Mouse (Mus musculus) kidney, embryonic 14.5 days (tissue): Measurements from ENCODE around the gene Msx3. TPM values are rescaled to one million over a fixed set of nuclear protein-coding genes. Genes with fewer than 3 reads are reported as not detected.
A peak's percentile ranks its signal among the peaks of the same experiment; 100 is the strongest.

Experiments
- ATAC-seq: fragments of 200-750 bp; cut with Nextera tagmentation; 2 replicates; pipeline ENCODE4 v1.8.0; 2017; ENCODE audit warnings: moderate number of reproducible peaks, mild to moderate bottlenecking, moderate TSS enrichment, moderate library complexity; ENCODE audit not compliant: low FRiP score, low TSS enrichment
- H3K27ac ChIP-seq: fragments of 300-500 bp; sonication (generic); 2 replicates; pipeline ENCODE4 v1.5.1; 2014; ENCODE audit warnings: low read depth, mild to moderate bottlenecking, low read length, moderate library complexity, mixed read lengths
- H3K27me3 ChIP-seq: fragments of 300-500 bp; sonication (generic); 2 replicates; pipeline ENCODE4 v1.6.1; 2014; ENCODE audit warnings: mild to moderate bottlenecking, low read length; ENCODE audit not compliant: control insufficient read depth, insufficient read depth
- H3K36me3 ChIP-seq: fragments of 300-500 bp; sonication (generic); 2 replicates; pipeline ENCODE4 v1.6.1; 2014; ENCODE audit warnings: low read length, mixed read lengths; ENCODE audit not compliant: control insufficient read depth, insufficient read depth
- H3K4me1 ChIP-seq: fragments of 300-500 bp; sonication (generic); 2 replicates; pipeline ENCODE4 v1.6.1; 2014; ENCODE audit warnings: low read length, mixed read lengths; ENCODE audit not compliant: control insufficient read depth, insufficient read depth
- H3K4me2 ChIP-seq: fragments of 300-500 bp; sonication (generic); replicated peaks from 2 replicates; pipeline ENCODE4 v1.6.1; 2014; ENCODE audit warnings: low read depth, mild to moderate bottlenecking, low read length
- H3K4me3 ChIP-seq: fragments of 300-500 bp; sonication (generic); 2 replicates; pipeline ENCODE4 v1.5.1; 2014; ENCODE audit warnings: mild to moderate bottlenecking, low read length
- H3K9ac ChIP-seq: fragments of 300-500 bp; sonication (generic); 2 replicates; pipeline ENCODE4 v1.6.1; 2014; ENCODE audit warnings: low read depth, mild to moderate bottlenecking, low read length, moderate library complexity
- H3K9me3 ChIP-seq: fragments of 300-500 bp; sonication (generic); 2 replicates; pipeline ENCODE4 v1.6.1; 2016; ENCODE audit warnings: low read length; ENCODE audit not compliant: control insufficient read depth
- WGBS: fragments of 180-500 bp; shearing (Covaris S2); extraction: QIAGEN DNeasy Blood & Tissue Kit; methylation state at CpG from one replicate; pipeline ENCODE4 v1.1.7; 2014; 5-methylcytosine and 5-hydroxymethylcytosine counted together
- polyA plus RNA-seq: library from polyadenylated mRNA; unstranded; fragments of >200 nt; fragmentation: Nextera tagmentation; extraction: Ambion mirVana; gene quantifications from 2 replicates; pipeline ENCODE4 v1.2.1, GENCODE M21; 2014

Gene Msx3
- not detected in 2 replicates for polyA plus RNA-seq

DNA sequence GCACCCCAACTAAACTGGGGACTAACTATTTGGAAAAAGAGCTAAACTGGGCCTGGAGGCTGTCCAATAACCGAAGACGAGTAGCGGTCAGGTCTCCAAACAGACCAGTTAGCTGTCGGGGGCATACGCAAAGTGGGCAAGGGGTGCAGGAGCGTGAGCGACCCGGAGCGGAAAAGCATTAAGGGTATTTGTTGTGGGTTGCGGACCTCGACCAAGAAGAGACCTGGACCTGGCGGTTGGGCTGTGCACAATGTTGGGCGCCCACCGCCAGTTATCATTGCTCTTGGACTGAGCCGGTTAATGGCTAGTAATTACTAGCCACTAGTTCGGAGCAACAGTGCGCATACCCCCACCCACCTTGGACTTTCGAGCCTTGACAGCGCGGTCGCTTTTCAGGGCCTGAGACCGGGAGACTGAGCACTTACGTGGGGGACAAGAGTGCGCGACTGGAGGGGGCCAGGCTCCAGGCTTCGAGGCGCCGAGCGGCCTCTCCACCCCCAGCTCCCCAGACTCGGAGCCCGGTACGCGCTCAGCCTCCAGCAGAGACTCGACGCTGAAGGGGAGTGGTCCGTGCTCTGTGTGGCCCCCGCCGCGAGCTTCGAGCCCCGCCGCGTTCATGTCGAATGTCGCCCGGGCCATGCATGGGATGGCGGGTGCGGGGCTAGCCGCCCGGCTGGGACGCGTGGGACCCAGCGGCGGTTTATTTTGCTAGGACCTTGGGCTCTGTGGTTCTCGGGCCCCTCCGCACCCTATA, at the start of gene Msx3:
Msx3 (minus strand) TSS at position 729 of the 754 bp plus-strand sequence.
- Histone ChIP-seq H3K27ac (no peak within 1 kb of the TSS), H3K9ac (no peak within 1 kb of the TSS), H3K4me3 (peak within 1 kb of the TSS; percentile 38), H3K36me3 (no peaks in the 10 kb centered on the region), H3K9me3 (no peaks in the 10 kb centered on the region), H3K27me3 (peaks cover 83% of the 10 kb centered on the region), H3K4me2 (peak within 1 kb of the TSS; percentile 56), H3K4me1 (peaks cover 4% of the 10 kb centered on the region; the same call in 1 of the 2 replicates)
- ATAC-seq = peak; percentile 54
- WGBS = under 1% methylated on average over 56 of the region's 56 CpGs

GRCm38 (mm10) chr7:140098466-140098865, 49.6 kb upstream of the Msx3 start:
- WGBS = 90% methylated on average over 1 of the region's 1 CpGs
- Histone ChIP-seq H3K4me1 (peaks cover 7% of the 10 kb centered on the region; the same call in 1 of the 2 replicates), H3K27ac (no peak overlapping the region), H3K9me3 (no peaks in the 10 kb centered on the region), H3K4me2 (no peak overlapping the region), H3K9ac (no peak overlapping the region), H3K36me3 (no peaks in the 10 kb centered on the region; the same call in 1 of the 2 replicates), H3K27me3 (no peaks in the 10 kb centered on the region), H3K4me3 (no peak overlapping the region)
- ATAC-seq = no peak

GRCm38 (mm10) chr7:140096055-140096454, 47.2 kb upstream of the Msx3 start:
- Histone ChIP-seq H3K4me1 (no peaks in the 10 kb centered on the region), H3K27ac (no peak overlapping the region), H3K4me2 (no peak overlapping the region), H3K9ac (no peak overlapping the region), H3K36me3 (no peaks in the 10 kb centered on the region; the same call in 1 of the 2 replicates), H3K4me3 (no peak overlapping the region), H3K27me3 (no peaks in the 10 kb centered on the region), H3K9me3 (no peaks in the 10 kb centered on the region)
- ATAC-seq = no peak

DNA sequence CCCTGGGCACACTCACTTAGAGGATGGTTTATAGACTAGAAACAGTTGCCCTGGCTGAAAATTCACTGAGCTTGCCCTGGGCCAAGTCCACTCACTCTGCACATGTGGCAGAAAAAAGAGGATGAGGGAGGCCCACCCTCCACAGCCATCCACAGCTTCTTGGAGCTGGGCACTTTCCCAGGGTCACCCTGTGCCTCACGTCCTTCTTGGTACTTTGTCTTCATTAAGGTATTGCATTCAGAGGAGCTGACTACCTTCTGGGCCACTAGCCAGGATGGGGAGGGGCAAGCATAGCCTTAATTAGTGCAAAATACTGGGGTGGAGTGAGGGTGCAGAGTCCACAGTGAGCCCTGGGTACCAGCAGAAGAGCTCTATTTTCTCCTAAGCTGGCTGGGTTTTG, 46.7 kb upstream of the Msx3 start:
- WGBS = 53% methylated on average over 1 of the region's 1 CpGs
- H3K4me3 ChIP-seq = no peak overlapping the region
- H3K4me2 ChIP-seq = no peak overlapping the region
- H3K27me3 ChIP-seq = no peaks in the 10 kb centered on the region
- ATAC-seq = no peak
- no peak overlapping the region for H3K9ac ChIP-seq
- H3K4me1 ChIP-seq = no peaks in the 10 kb centered on the region
- H3K9me3 ChIP-seq = no peaks in the 10 kb centered on the region
- no peak overlapping the region for H3K27ac ChIP-seq
- no peaks in the 10 kb centered on the region; the same call in 1 of the 2 replicates for H3K36me3 ChIP-seq

DNA sequence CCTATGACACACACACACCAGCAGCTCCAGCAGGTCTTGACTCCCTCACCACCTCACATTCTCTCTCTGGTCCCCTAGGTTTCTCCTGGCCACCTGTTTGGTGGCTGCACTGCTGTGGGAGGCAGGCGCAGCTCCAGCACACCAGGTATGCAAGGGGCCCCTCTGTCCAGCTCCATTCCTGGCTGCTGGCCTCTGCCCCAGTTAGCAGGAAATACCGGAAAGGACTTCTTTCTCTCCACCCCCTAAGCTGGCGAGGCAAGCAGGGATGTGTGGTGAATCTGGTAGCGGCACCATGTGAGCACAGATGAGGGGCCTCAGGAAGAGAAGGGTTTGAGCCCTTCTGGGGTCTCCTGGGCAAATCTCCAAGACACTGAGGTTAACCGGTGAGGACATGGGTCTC, 46.1 kb upstream of the Msx3 start:
- no peak overlapping the region for H3K27ac ChIP-seq
- ATAC-seq = peak; percentile 33; the same call in 1 of the 2 replicates
- WGBS = 52% methylated on average over 5 of the region's 5 CpGs

DNA sequence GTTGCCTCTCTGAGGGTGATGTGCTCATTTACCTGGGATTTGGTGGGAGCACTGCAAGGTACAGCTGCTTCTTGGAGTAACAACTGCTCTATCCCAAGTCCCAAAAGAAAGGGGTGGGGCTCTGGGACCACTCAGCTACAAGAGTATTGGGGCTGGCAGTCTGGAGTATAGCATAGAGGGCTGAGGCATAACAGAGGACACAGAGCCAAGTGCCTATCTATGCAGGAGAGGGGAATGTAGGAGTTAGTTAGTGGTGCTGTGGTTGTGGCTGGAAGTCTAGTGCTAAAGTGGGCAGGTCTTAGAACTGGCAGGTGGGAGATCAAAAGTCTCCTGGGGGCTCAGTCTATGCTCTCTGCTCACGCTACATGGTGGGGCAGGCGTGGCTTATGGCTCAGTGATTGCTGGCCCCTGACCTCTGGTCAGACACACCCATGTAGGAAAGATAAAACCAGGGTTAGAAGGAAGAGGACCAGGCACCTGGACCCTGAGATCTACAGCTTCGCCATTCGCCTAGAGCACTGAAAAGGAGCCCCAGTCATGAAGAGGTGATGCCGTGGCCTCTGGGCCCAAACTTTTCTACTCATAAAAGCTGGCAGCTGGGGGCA, 44.1 kb upstream of the Msx3 start, which contains the start of gene Prap1:
Prap1 (plus strand) TSS at position 472 of the 605 bp plus-strand sequence.
- Histone ChIP-seq H3K36me3 (no peaks in the 10 kb centered on the region), H3K4me1 (no peaks in the 10 kb centered on the region), H3K4me3 (no peak within 1 kb of the TSS), H3K9ac (no peak within 1 kb of the TSS), H3K27ac (no peak within 1 kb of the TSS), H3K27me3 (no peaks in the 10 kb centered on the region), H3K4me2 (no peak within 1 kb of the TSS), H3K9me3 (no peaks in the 10 kb centered on the region)
- no peak for ATAC-seq
- WGBS = 59% methylated on average over 5 of the region's 5 CpGs

More for the DNA sequence above, 46.1 kb upstream of the Msx3 start:
- no peaks in the 10 kb centered on the region for H3K27me3 ChIP-seq
- H3K36me3 ChIP-seq = no peaks in the 10 kb centered on the region; the same call in 1 of the 2 replicates
- no peak overlapping the region for H3K4me2 ChIP-seq
- no peak overlapping the region for H3K9ac ChIP-seq
- no peaks in the 10 kb centered on the region for H3K4me1 ChIP-seq
- no peaks in the 10 kb centered on the region for H3K9me3 ChIP-seq
- H3K4me3 ChIP-seq = no peak overlapping the region

GRCm38 (mm10) chr7:140090601-140091000, 41.7 kb upstream of the Msx3 start:
- Histone ChIP-seq H3K4me3 (no peak overlapping the region), H3K27me3 (no peaks in the 10 kb centered on the region), H3K36me3 (no peaks in the 10 kb centered on the region), H3K27ac (no peak overlapping the region), H3K4me1 (no peaks in the 10 kb centered on the region), H3K9me3 (no peaks in the 10 kb centered on the region), H3K4me2 (no peak overlapping the region), H3K9ac (no peak overlapping the region)
- ATAC-seq = no peak
- 75% methylated on average over 10 of the region's 10 CpGs for WGBS

DNA sequence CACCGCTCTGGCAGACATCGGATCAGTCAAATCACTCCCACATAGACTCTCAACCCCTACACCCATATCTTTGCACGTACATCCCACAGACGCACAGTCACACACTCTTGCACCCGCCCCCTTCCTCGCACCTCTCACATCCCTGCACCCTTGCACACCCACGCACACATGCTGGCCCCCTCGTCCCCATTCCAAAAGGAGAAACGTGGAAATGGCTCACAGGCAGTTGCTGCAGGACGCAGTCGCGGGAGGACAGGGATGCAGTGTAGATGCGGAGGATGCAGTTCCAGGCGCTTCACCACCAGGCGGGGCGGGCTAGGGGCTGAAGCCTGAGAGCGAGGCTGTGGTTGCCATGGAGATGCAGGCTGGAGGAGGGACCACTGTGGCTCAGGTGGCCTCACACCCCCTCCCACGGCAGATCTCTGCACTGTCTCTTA, 33.4 kb upstream of the Msx3 start, which contains the start of gene Caly:
Caly (minus strand) TSS at position 307 of the 437 bp plus-strand sequence.
- 5% methylated on average over 18 of the region's 18 CpGs for WGBS
- peaks cover 37% of the 10 kb centered on the region for H3K27me3 ChIP-seq
- H3K9ac ChIP-seq = no peak within 1 kb of the TSS
- peaks cover 3% of the 10 kb centered on the region; the same call in 1 of the 2 replicates for H3K4me1 ChIP-seq
- no peaks in the 10 kb centered on the region for H3K9me3 ChIP-seq
- no peak within 1 kb of the TSS for H3K27ac ChIP-seq
- H3K4me2 ChIP-seq = no peak within 1 kb of the TSS; the same call in 1 of the 2 replicates
- peak; percentile 72 for ATAC-seq
- no peak within 1 kb of the TSS for H3K4me3 ChIP-seq
- no peaks in the 10 kb centered on the region for H3K36me3 ChIP-seq
